ENCODE assay signal across 9 mouse cellular contexts in the genomic region with DNA sequence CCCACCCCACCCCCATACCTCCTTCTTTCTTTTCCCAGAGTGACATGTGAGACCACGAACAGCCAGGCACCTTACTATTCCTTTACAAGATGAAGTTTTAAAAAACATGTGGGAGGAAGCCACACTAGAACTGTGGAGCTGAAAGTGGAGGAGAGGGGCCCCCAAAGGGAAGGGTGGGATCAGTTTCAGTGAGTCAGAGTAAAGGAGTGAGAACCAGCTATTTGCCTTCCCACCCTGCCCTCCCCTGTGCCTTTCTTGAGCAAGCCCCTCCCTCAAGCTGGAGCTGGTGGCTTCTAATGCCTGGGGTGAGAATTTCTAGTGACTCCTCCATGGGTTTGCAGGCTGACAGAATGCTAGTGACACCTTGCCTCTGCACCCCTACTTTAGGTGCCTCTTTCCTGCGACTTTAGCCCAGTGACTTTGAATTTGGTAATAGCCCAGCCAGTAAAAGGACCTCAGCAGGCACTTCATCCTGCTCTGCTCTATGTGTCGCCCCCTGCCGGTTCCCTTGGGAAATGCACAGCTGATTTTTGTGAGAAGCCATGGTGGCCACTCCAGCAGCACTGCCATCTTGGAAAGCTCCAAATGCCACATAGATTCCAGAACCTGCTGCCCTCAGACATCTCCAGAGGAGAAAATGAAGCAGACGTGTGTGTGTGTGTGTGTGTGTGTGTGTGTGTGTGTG.
DNase-seq lines count a peak whose midpoint lies in the region; TF ChIP-seq lines count a peak whose summit lies in the region.
"Had no signal": no experiment of that assay in that cellular context is flagged by ENCODE, and none has a peak within 500 bp of the region (broad histone marks: within the 10 kb centered on the region; RNA-seq: fewer than 3 reads in every experiment).

No protein-coding gene starts in this region.

- no peaks in the 10 kb centered on the region for H3K36me3 ChIP-seq in testis, adult 2 months (ENCODE audit: control insufficient read depth, insufficient read depth, low read length)
- H3K36me3 ChIP-seq: limb, embryonic 15.5 days had no signal

- H3K27me3 ChIP-seq in testis, adult 2 months (ENCODE audit: control insufficient read depth, insufficient read depth, low read length): no peaks in the 10 kb centered on the region
- H3K27me3 ChIP-seq: limb, embryonic 15.5 days had no signal

- no peak overlapping the region for H3K27ac ChIP-seq in testis, adult 2 months (ENCODE audit: control insufficient read depth, insufficient read depth, low read depth, low read length)
- H3K27ac ChIP-seq: limb, embryonic 15.5 days had no signal

- TF ChIP-seq CTCF in testis, adult 2 months (IDR thresholded peaks at IDR 0.05; ENCODE audit: control insufficient read depth, insufficient read depth, insufficient replicate concordance, low read depth, low read length): peak; percentile 79; the same call in 1 of the 2 replicates

- peak; percentile 89 for DNase-seq in heart, adult 11 months
- no peak for DNase-seq in heart, adult 9 months (ENCODE audit: low spot score in 2 of 2)
- DNase-seq in testis, postnatal 14 days (ENCODE audit: low spot score): no peak
- DNase-seq in forelimb bud, embryonic 11.5 days (ENCODE audit: low read depth, low spot score): peak; percentile 55
- peak; percentile 23 to 55 for DNase-seq in monocyte, adult 2 months (ENCODE audit: low read depth in 1 of 2, low spot score in 2 of 2)
- DNase-seq in urinary bladder, postnatal 25 days (ENCODE audit: low spot score): no peak
- DNase-seq in layer of hippocampus, adult 11-12 months (ENCODE audit: low spot score): no peak

- no peaks in the 10 kb centered on the region for H3K4me1 ChIP-seq in testis, adult 2 months (ENCODE audit: control insufficient read depth, insufficient read depth, low read length)
- H3K4me1 ChIP-seq: limb, embryonic 15.5 days had no signal

- TF ChIP-seq POLR2A in testis, adult 2 months (IDR thresholded peaks at IDR 0.05; ENCODE audit: control insufficient read depth, low read depth, low read length): no peak

- H3K4me3 ChIP-seq in testis, adult 2 months (ENCODE audit: control insufficient read depth, low read depth, low read length): no peak overlapping the region
- H3K4me3 ChIP-seq: limb, embryonic 15.5 days had no signal

Comparison
In these comparisons a context has a peak if more than half of its experiments do, and no peak if none do; other contexts are left out.
1. DNase-seq: peak in heart, adult 11 months (single experiment), forelimb bud, embryonic 11.5 days (single experiment) and monocyte, adult 2 months (2 of 2); none in heart, adult 9 months (0 of 2), testis, postnatal 14 days (single experiment), urinary bladder, postnatal 25 days (single experiment) and layer of hippocampus, adult 11-12 months (single experiment).